Mouse (Mus musculus) olfactory bulb, adult 2 months (tissue): Measurements from ENCODE around the gene Vps11.

ENCODE experiments used
- CTCF ChIP-seq: fragments of 200-500 bp; IDR thresholded peaks from 2 replicates; pipeline ENCODE4 v1.5.1; 2012; ENCODE audit warnings: low read depth, mild to moderate bottlenecking, low read length, moderate library complexity; ENCODE audit not compliant: insufficient read depth
- POLR2A ChIP-seq: fragments of 200-500 bp; IDR thresholded peaks from 2 replicates; pipeline ENCODE4 v1.6.1; 2012; ENCODE audit warnings: mild to moderate bottlenecking, low read depth, low read length, moderate library complexity; ENCODE audit not compliant: insufficient read depth

GRCm38 (mm10) chr9:44342173-44342572 lies 19.3 kb downstream of the Vps11 start:
- TF ChIP-seq CTCF (no peak), POLR2A (no peak)
